Comparison of ENCODE assay signal across 25 mouse cellular contexts in the genomic region with DNA sequence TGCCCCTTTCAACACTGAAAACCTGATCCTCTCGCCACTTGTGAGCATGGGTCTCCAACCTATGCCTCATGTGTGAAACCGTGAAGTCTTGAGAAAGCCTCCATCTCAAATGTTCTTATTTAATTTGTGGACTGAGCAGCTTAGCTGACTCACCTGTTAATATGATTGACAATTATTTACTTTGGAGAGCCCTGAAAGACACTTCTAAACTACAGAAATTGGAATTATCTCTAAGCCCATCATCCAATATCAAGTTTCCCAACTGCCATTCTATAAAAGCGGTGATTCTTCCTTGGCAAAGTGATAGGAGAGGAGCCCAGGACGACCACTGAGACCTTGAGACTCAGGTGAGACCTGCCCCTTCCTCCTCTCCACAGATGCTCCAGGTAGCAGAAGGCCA. TPM values are rescaled to one million over a fixed set of nuclear protein-coding genes. Genes with fewer than 3 reads are reported as not detected.
"Had no signal": no experiment of that assay in that cellular context is flagged by ENCODE, and none has a peak within 500 bp of the region (broad histone marks: within the 10 kb centered on the region; RNA-seq: fewer than 3 reads in every experiment).

Gene Bpifa1 (plus strand): TSS at position 301 of the 400 bp plus-strand sequence.

- H3K4me1 ChIP-seq: limb, embryonic 13.5 days; liver, embryonic 12.5 days; liver, embryonic 15.5 days had no signal

- DNase-seq: kidney, adult 2 months; kidney, postnatal 25 days; layer of hippocampus, postnatal 36 days; liver; lung, adult 18-20 months; lung, postnatal 10 days; lung, postnatal 36 days; midbrain, embryonic 14.5 days; thymus, adult 18-20 months; thymus, postnatal 4 days had no signal

- H3K4me3 ChIP-seq: layer of hippocampus, adult 2 months; left cerebral cortex, adult 2 months; limb, embryonic 13.5 days; liver, embryonic 12.5 days; liver, embryonic 15.5 days had no signal

RNA-seq across cellular contexts. Expression of gene Bpifa1, which starts in this region (rescaled TPM):
- polyA plus RNA-seq: intestine, postnatal 0 days; kidney, adult 2 months; kidney, embryonic 14.5 days; kidney, postnatal 0 days; large intestine, adult 2 months; limb, embryonic 13.5 days; liver, embryonic 15.5 days; midbrain, embryonic 11.5 days; midbrain, embryonic 14.5 days; neural tube, embryonic 11.5 days; neural tube, embryonic 14.5 days; small intestine, adult 2 months; spleen, adult 2 months; stomach, embryonic 16.5 days had no signal
